Mouse (Mus musculus): ENCODE measurements at regions not wholly inside any gene's neighbourhood (a gene's known extent, or its start where the extent isn't known, plus 50 kb on each side); places are given as distances from the start of the nearest gene placed in this dataset.

DNA sequence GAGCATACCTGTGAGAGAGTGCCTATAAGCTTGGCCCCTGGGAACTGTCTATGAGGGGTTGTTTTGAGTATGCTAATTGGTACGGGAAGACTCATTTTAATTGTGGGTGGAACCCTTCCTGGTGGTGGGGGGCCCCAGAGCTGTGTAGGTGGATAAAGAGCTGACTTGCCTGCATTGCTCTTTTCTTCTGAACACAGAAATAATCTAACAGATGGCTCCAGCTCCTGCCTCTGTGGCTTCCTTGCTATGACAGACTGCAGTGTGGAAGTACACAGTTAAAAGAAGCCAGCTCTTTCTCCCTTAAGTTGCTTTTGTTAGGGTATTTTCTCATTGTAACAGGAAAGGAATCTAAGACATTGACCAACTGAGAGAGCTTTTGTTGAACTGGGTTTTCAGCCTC lies 254.1 kb upstream of the Stt3b start:
- Histone ChIP-seq H3K4me3 (replicated peaks; ENCODE audit: low read length) (no peak overlapping the region), H3K27me3 (ENCODE audit: insufficient read depth, low read length) (no peaks in the 10 kb centered on the region; the same call in 1 of the 2 replicates), H3K9me3 (ENCODE audit: low read length) (0 out of 2 replicates have a peak, but pooled peaks cover 3% of the 10 kb centered on the region), H3K36me3 (ENCODE audit: insufficient read depth, low read length) (no peaks in the 10 kb centered on the region), H3K4me1 (replicated peaks; ENCODE audit: low read depth, low read length) (peaks cover 26% of the 10 kb centered on the region)
- TF ChIP-seq POU5F1 (IDR thresholded peaks at IDR 0.05; ENCODE audit: borderline replicate concordance, low read length), result no peak
- no peak for TF ChIP-seq NANOG (IDR thresholded peaks at IDR 0.05; ENCODE audit: borderline replicate concordance, low read length)
- TF ChIP-seq CTCF (conservative IDR thresholded peaks at IDR 0.05; ENCODE audit: low read length), result no peak

DNA sequence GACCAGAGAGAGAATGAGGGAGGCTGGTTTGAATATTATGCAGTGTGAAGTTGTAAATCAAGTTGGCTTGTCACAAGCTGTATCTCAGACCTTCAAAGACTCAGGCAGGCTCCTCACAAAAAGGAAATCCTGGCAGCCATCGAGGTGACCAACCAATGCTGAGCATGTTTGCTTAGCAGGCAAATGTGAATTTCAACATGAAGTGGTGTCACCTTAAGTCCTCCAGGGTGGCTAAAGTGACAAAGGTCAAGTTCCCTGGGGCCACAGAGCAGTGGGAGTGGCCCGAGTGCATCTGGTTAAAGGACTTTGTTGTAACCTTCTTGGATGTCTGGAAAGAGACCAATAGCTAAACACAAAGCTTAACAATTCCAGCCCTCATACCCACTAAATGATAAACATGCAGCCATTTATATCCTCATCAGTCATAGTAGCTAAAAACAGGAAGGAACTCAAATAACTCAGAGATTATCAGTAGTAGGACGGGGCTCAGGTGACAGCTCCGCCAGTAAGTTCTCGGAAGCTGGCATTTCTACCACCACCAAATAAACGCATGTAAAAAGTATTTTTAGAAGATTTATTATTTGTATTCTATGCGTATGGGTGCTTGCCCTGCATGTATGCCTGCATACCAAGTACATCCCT lies 258.6 kb upstream of the Stt3b start:
- H3K4me1 ChIP-seq (replicated peaks; ENCODE audit: low read depth, low read length), result peaks cover 10% of the 10 kb centered on the region
- TF ChIP-seq NANOG (IDR thresholded peaks at IDR 0.05; ENCODE audit: borderline replicate concordance, low read length) (no peak), CTCF (conservative IDR thresholded peaks at IDR 0.05; ENCODE audit: low read length) (no peak), POU5F1 (IDR thresholded peaks at IDR 0.05; ENCODE audit: borderline replicate concordance, low read length) (no peak)
- H3K36me3 ChIP-seq (ENCODE audit: insufficient read depth, low read length), result no peaks in the 10 kb centered on the region
- H3K9me3 ChIP-seq (ENCODE audit: low read length), result 0 out of 2 replicates have a peak, but pooled peaks cover 3% of the 10 kb centered on the region
- H3K4me3 ChIP-seq (replicated peaks; ENCODE audit: low read length), result no peak overlapping the region
- H3K27me3 ChIP-seq (ENCODE audit: insufficient read depth, low read length), result no peaks in the 10 kb centered on the region

DNA sequence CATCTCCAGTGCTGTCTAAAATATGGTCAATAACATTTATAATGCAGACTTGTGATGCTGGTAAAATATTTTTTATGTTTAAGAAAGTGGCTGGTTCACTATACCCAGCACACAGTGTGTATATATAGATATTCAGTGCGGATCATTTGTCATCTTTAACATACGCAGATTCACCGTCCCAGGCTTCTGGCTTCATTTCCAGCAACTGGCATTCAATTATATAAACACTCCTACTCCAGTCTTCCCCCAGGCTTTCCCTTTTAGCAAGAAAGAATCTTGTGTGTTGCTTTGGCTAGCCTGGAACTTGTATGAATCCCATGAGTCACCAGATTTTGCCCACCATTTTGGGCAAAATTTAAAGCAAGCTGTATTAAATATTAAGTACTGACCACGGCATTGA lies 260.8 kb upstream of the Stt3b start:
- TF ChIP-seq CTCF (conservative IDR thresholded peaks at IDR 0.05; ENCODE audit: low read length) (no peak), NANOG (IDR thresholded peaks at IDR 0.05; ENCODE audit: borderline replicate concordance, low read length) (no peak), POU5F1 (IDR thresholded peaks at IDR 0.05; ENCODE audit: borderline replicate concordance, low read length) (no peak)
- no peaks in the 10 kb centered on the region for H3K36me3 ChIP-seq (ENCODE audit: insufficient read depth, low read length)

DNA sequence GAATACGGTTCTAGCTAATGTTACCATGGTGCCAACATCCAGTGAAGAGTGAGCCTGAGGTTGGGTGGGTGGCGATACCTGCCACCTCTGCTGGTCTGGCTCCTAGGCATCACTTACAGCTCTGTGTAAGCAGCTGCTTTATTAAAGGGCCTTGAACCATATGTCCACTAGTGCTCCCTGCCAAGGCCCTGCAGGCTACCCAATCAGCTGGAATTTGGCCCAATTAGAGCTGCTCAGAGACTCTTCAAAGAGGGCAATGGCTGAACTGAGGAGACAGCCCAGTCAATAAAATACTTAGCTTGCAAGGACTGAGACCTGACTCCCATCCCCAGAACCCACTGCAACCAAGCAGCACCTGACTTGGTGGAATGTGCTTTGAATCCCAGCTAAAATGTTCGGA lies 270.9 kb upstream of the Stt3b start:
- no peaks in the 10 kb centered on the region for H3K4me1 ChIP-seq (replicated peaks; ENCODE audit: low read depth, low read length)
- no peak overlapping the region for H3K4me3 ChIP-seq (replicated peaks; ENCODE audit: low read length)
- no peaks in the 10 kb centered on the region for H3K27me3 ChIP-seq (ENCODE audit: insufficient read depth, low read length)
- peaks cover 21% of the 10 kb centered on the region for H3K9me3 ChIP-seq (ENCODE audit: low read length)
- H3K36me3 ChIP-seq (ENCODE audit: insufficient read depth, low read length), result no peaks in the 10 kb centered on the region
- no peak for TF ChIP-seq POU5F1 (IDR thresholded peaks at IDR 0.05; ENCODE audit: borderline replicate concordance, low read length)

More for the DNA sequence above, 260.8 kb upstream of the Stt3b start:
- Histone ChIP-seq H3K4me1 (replicated peaks; ENCODE audit: low read depth, low read length) (peaks cover 4% of the 10 kb centered on the region; the same call in 1 of the 2 replicates), H3K27me3 (ENCODE audit: insufficient read depth, low read length) (no peaks in the 10 kb centered on the region), H3K9me3 (ENCODE audit: low read length) (0 out of 2 replicates have a peak, but pooled peaks cover 3% of the 10 kb centered on the region), H3K4me3 (replicated peaks; ENCODE audit: low read length) (no peak overlapping the region)

DNA sequence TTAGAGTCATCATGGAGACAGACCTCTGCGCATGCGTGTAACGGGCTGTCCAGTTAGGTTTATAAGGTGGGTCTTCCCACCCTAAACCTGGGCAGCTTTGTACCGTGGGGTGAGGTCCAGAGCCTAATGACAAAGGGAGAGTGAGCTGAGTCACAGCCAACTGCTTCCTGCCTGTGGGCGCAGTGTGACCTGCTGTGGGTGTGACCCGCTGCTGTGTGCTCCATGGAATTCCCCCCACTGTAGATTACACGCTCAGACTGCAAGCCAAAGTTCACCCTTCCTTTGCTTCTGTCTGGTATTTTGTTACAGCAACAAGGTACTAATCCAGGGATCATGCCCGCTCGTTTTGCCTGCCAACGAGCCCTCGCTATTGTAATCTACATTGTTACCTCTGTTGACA lies 273.3 kb upstream of the Stt3b start:
- Histone ChIP-seq H3K4me1 (replicated peaks; ENCODE audit: low read depth, low read length) (no peaks in the 10 kb centered on the region), H3K36me3 (ENCODE audit: insufficient read depth, low read length) (no peaks in the 10 kb centered on the region), H3K9me3 (ENCODE audit: low read length) (peaks cover 21% of the 10 kb centered on the region), H3K27me3 (ENCODE audit: insufficient read depth, low read length) (no peaks in the 10 kb centered on the region), H3K4me3 (replicated peaks; ENCODE audit: low read length) (no peak overlapping the region)
- TF ChIP-seq POU5F1 (IDR thresholded peaks at IDR 0.05; ENCODE audit: borderline replicate concordance, low read length) (no peak), NANOG (IDR thresholded peaks at IDR 0.05; ENCODE audit: borderline replicate concordance, low read length) (no peak), CTCF (conservative IDR thresholded peaks at IDR 0.05; ENCODE audit: low read length) (no peak)

DNA sequence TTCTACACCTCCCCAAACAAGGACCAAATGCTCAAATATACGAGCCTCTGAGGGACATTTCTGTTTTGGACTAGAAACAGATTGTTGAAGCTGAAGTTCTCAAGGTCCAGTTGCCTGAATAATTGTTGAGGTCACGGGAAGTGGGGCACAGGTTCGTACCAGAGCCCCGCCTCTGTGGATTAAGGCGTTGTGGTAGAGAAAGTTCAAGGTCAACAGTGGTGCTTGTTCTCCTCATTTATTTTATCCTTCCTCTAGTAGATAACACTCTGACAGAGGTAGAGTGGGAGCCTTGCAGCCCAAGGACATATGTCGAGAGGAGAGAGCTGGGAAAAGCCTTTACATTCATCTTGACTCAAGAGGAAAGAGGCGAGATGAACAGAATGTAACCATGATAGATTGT lies 274.7 kb upstream of the Stt3b start:
- Histone ChIP-seq H3K4me1 (replicated peaks; ENCODE audit: low read depth, low read length) (no peaks in the 10 kb centered on the region), H3K4me3 (replicated peaks; ENCODE audit: low read length) (no peak overlapping the region), H3K9me3 (ENCODE audit: low read length) (peaks cover 21% of the 10 kb centered on the region), H3K27me3 (ENCODE audit: insufficient read depth, low read length) (no peaks in the 10 kb centered on the region), H3K36me3 (ENCODE audit: insufficient read depth, low read length) (no peaks in the 10 kb centered on the region)
- no peak for TF ChIP-seq POU5F1 (IDR thresholded peaks at IDR 0.05; ENCODE audit: borderline replicate concordance, low read length)
- no peak for TF ChIP-seq NANOG (IDR thresholded peaks at IDR 0.05; ENCODE audit: borderline replicate concordance, low read length)
- TF ChIP-seq CTCF (conservative IDR thresholded peaks at IDR 0.05; ENCODE audit: low read length), result no peak

DNA sequence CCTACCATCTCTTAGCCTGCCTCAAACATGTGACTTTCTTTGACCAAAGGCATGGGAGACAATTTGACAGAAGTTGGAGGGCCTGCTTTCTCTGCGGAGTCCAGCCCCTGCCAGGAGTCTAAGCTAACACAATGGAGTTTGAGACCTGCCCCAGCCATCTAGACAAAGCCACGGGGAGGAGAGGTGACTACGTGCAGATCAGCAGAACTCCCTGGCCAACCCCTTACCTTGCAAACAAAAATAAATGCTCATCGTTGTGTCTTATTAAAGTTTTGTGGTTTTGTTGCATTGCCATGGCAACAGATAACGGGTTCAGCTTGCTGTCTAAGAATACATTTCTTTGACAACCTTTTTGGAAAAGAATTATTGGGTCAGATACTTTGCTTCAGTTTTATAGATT lies 282.2 kb upstream of the Stt3b start:
- no peaks in the 10 kb centered on the region for H3K36me3 ChIP-seq (ENCODE audit: insufficient read depth, low read length)
- no peak overlapping the region for H3K4me3 ChIP-seq (replicated peaks; ENCODE audit: low read length)
- no peaks in the 10 kb centered on the region for H3K9me3 ChIP-seq (ENCODE audit: low read length)
- peaks cover 20% of the 10 kb centered on the region for H3K4me1 ChIP-seq (replicated peaks; ENCODE audit: low read depth, low read length)
- TF ChIP-seq POU5F1 (IDR thresholded peaks at IDR 0.05; ENCODE audit: borderline replicate concordance, low read length), result no peak
- no peak for TF ChIP-seq NANOG (IDR thresholded peaks at IDR 0.05; ENCODE audit: borderline replicate concordance, low read length)
- TF ChIP-seq CTCF (conservative IDR thresholded peaks at IDR 0.05; ENCODE audit: low read length), result no peak
- H3K27me3 ChIP-seq (ENCODE audit: insufficient read depth, low read length), result peaks cover 11% of the 10 kb centered on the region; the same call in 1 of the 2 replicates

DNA sequence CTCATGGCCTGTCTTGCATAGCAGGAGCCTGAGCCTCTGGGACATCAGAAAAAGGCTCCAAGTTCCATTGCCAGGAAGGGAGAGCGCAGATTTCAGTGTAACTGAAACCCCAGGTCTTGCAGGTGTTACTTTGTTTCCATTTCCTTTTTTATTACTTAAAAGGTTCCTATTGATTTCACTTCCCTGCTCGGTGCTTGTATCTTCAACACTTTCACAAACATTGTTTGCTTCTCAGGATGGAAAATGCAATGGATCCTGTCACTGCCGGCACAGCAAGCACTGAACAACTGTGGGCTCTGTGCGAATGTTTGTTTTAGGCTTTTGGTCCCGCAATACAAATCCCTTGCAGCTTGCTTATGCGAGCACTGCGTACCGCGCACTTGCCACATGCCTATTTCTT lies 290.0 kb upstream of the Stt3b start:
- no peaks in the 10 kb centered on the region for H3K36me3 ChIP-seq (ENCODE audit: insufficient read depth, low read length)
- no peak overlapping the region for H3K4me3 ChIP-seq (replicated peaks; ENCODE audit: low read length)
- no peaks in the 10 kb centered on the region for H3K27me3 ChIP-seq (ENCODE audit: insufficient read depth, low read length)
- H3K4me1 ChIP-seq (replicated peaks; ENCODE audit: low read depth, low read length), result peaks cover 18% of the 10 kb centered on the region
- H3K9me3 ChIP-seq (ENCODE audit: low read length), result no peaks in the 10 kb centered on the region
- no peak for TF ChIP-seq POU5F1 (IDR thresholded peaks at IDR 0.05; ENCODE audit: borderline replicate concordance, low read length)
- TF ChIP-seq CTCF (conservative IDR thresholded peaks at IDR 0.05; ENCODE audit: low read length), result no peak

DNA sequence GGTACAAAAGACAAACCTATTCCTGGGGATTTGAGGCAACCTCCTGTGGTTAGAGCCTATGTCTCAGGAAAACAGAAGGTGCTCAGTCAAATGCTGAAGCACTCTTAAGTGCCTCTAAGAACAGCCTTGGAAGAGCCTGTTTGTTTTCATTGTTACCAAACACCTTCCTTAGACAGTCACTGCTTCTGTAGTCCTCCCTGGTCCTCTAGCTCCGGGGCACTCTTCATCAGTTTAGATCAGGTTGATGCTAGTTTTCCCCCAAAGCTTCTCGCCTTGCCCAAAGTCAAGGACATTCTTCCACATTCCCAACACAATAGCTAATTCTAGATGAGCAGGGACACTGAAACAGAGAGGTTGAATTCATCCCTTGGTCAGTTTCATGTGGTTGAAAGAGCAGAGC lies 290.6 kb upstream of the Stt3b start:
- no peak overlapping the region for H3K4me3 ChIP-seq (replicated peaks; ENCODE audit: low read length)
- H3K27me3 ChIP-seq (ENCODE audit: insufficient read depth, low read length), result no peaks in the 10 kb centered on the region
- TF ChIP-seq NANOG (IDR thresholded peaks at IDR 0.05; ENCODE audit: borderline replicate concordance, low read length) (no peak), POU5F1 (IDR thresholded peaks at IDR 0.05; ENCODE audit: borderline replicate concordance, low read length) (no peak), CTCF (conservative IDR thresholded peaks at IDR 0.05; ENCODE audit: low read length) (no peak)
- H3K36me3 ChIP-seq (ENCODE audit: insufficient read depth, low read length), result no peaks in the 10 kb centered on the region
- peaks cover 21% of the 10 kb centered on the region for H3K4me1 ChIP-seq (replicated peaks; ENCODE audit: low read depth, low read length)
- H3K9me3 ChIP-seq (ENCODE audit: low read length), result no peaks in the 10 kb centered on the region
